Mouse (Mus musculus) brain, embryonic 14.5 days (tissue): ENCODE measurements around the gene Lrrc66.

Experiments used
- CTCF ChIP-seq: fragments of 200-500 bp; IDR thresholded peaks from 2 replicates; pipeline ENCODE4 v1.5.1; 2012; ENCODE audit warnings: inconsistent platforms, mild to moderate bottlenecking, moderate library complexity, borderline replicate concordance; ENCODE audit not compliant: insufficient read depth, insufficient read length; ENCODE audit errors: extremely low read depth
- POLR2A ChIP-seq: fragments of 200-500 bp; IDR thresholded peaks from 2 replicates; pipeline ENCODE4 v1.6.1; 2012; ENCODE audit warnings: mild to moderate bottlenecking, inconsistent platforms, borderline replicate concordance; ENCODE audit not compliant: poor library complexity, insufficient read depth, insufficient read length, severe bottlenecking; ENCODE audit errors: extremely low read depth

DNA sequence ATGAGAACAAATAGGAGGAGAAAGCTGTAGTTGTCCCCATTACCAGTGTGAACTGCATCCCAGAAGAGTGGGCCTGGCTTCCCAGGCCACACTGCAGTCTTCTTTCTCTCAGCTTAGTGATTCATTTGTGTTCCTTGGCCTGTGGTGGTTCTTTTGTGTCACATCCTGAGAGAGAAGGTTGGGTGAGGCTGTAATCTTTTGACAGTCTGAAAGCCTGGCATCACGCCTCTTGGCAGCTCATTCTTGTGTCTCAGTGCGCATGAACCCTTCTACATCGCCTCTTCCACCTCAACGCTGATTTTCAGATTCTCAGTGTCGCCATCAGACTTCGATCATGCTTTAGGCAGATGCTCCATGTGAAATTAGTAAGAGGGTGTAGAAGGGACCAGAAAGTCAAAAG lies 68.3 kb downstream of the Lrrc66 start:
- no peak for TF ChIP-seq CTCF
- TF ChIP-seq POLR2A, result no peak
